Mouse (Mus musculus): Measurements from ENCODE around the gene Iqschfp. TPM values are rescaled to one million over a fixed set of nuclear protein-coding genes. Genes with fewer than 3 reads are reported as not detected.

The Iqschfp gene
- polyA plus RNA-seq, 1 experiment from 2014 or later, result 5.3 TPM

DNA sequence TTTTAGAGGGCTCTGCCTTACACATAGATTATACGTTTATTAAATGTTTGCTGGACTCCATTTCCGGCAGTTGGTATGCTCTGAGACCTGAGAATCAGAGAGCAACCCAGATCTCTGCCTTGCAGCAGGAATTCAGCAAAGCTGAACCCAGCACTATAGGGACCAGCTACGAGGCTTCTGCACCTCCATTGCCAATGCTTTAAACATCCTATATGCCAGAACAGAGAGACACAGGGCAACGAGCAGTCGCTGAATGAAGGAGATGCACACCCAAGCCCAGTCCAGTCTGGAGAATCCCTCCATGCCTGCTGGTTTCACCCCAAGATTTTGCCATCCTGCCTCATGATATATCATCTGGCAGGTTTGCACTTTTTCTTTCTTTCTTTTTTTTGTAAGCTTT is 684.9 kb downstream of the Iqschfp start:
- H3K36me3 ChIP-seq (ENCODE audit: control insufficient read depth, insufficient read depth), result no peaks in the 10 kb centered on the region
- ATAC-seq, result no peak
- peaks cover 52% of the 10 kb centered on the region for H3K4me1 ChIP-seq (replicated peaks; ENCODE audit: control insufficient read depth, insufficient read depth, low read length)
- H3K4me2 ChIP-seq (ENCODE audit: low read length), result peak overlapping the region; percentile 78
- H3K27me3 ChIP-seq (replicated peaks; ENCODE audit: control insufficient read depth, insufficient read depth, low read length), result no peaks in the 10 kb centered on the region
- H3K4me3 ChIP-seq (replicated peaks; ENCODE audit: low read length), result peak overlapping the region; percentile 19; the same call in 1 of the 2 replicates
- H3K27ac ChIP-seq (ENCODE audit: low read length), result peak overlapping the region; percentile 66
- H3K9me3 ChIP-seq (ENCODE audit: control insufficient read depth, low read length), result no peaks in the 10 kb centered on the region
- H3K9ac ChIP-seq (replicated peaks; ENCODE audit: low read depth, low read length), result peak overlapping the region; percentile 50
- WGBS, result 38% methylated on average over 5 of the region's 5 CpGs

- H3K4me1 ChIP-seq (replicated peaks; ENCODE audit: control insufficient read depth, insufficient read depth, low read length), result peaks cover 53% of the 10 kb centered on the region
- WGBS, result 74% methylated on average over 13 of the region's 13 CpGs
- no peak overlapping the region for H3K4me2 ChIP-seq (ENCODE audit: low read length)
- H3K27me3 ChIP-seq (replicated peaks; ENCODE audit: control insufficient read depth, insufficient read depth, low read length), result no peaks in the 10 kb centered on the region
- H3K4me3 ChIP-seq (replicated peaks; ENCODE audit: low read length), result no peak overlapping the region
- no peaks in the 10 kb centered on the region for H3K9me3 ChIP-seq (ENCODE audit: control insufficient read depth, low read length)
- no peak overlapping the region for H3K27ac ChIP-seq (ENCODE audit: low read length)
- H3K36me3 ChIP-seq (ENCODE audit: control insufficient read depth, insufficient read depth), result no peaks in the 10 kb centered on the region
- ATAC-seq, result no peak
- H3K9ac ChIP-seq (replicated peaks; ENCODE audit: low read depth, low read length), result no peak overlapping the region
Measured at GRCm38 (mm10) chr3:68581591-68581990, 689.6 kb downstream of the Iqschfp start.

DNA sequence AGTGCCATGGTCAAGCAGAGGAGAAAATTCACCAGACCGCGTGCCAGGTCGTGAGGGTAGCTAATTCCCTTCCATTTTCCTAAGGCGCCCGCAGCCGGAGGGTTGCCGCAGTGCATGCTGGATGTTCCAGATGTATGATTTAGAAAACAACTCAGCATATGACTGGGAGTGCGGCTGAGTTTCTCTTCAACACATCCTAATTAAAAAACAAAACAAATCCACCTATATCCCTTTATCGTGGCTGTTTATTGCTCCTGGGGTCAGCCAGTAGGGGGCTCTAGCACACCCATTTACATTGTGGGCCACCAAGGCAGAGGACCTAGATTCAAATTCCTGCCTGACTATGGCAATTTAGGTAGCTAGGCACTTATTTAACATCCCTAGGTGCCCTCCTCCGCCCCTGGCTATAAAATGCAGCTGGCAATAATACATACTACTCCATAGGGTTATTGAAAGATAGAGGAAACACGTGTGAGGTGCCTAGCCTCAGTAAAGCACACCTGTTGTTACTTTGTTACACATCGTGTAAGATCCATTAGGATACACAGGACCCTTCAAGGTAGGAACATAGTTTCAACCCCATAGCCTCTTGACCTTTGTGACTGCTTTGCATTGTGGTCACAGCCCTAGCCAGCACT is 690.2 kb downstream of the Iqschfp start:
- no peak overlapping the region for H3K4me2 ChIP-seq (ENCODE audit: low read length)
- H3K27me3 ChIP-seq (replicated peaks; ENCODE audit: control insufficient read depth, insufficient read depth, low read length), result no peaks in the 10 kb centered on the region
- no peaks in the 10 kb centered on the region for H3K9me3 ChIP-seq (ENCODE audit: control insufficient read depth, low read length)
- no peaks in the 10 kb centered on the region for H3K36me3 ChIP-seq (ENCODE audit: control insufficient read depth, insufficient read depth)
- no peak overlapping the region for H3K9ac ChIP-seq (replicated peaks; ENCODE audit: low read depth, low read length)
- no peak for ATAC-seq
- peak overlapping the region; percentile 82 for H3K27ac ChIP-seq (ENCODE audit: low read length)
- WGBS, result 72% methylated on average over 12 of the region's 12 CpGs
- H3K4me3 ChIP-seq (replicated peaks; ENCODE audit: low read length), result no peak overlapping the region
- peaks cover 50% of the 10 kb centered on the region for H3K4me1 ChIP-seq (replicated peaks; ENCODE audit: control insufficient read depth, insufficient read depth, low read length)

- no peak for ATAC-seq
- H3K9me3 ChIP-seq (ENCODE audit: control insufficient read depth, low read length), result no peaks in the 10 kb centered on the region
- 6% methylated on average over 14 of the region's 14 CpGs for WGBS
- peaks cover 56% of the 10 kb centered on the region for H3K4me1 ChIP-seq (replicated peaks; ENCODE audit: control insufficient read depth, insufficient read depth, low read length)
- H3K27me3 ChIP-seq (replicated peaks; ENCODE audit: control insufficient read depth, insufficient read depth, low read length), result no peaks in the 10 kb centered on the region
- no peaks in the 10 kb centered on the region for H3K36me3 ChIP-seq (ENCODE audit: control insufficient read depth, insufficient read depth)
- H3K9ac ChIP-seq (replicated peaks; ENCODE audit: low read depth, low read length), result peak overlapping the region; percentile 10
- H3K4me2 ChIP-seq (ENCODE audit: low read length), result peak overlapping the region; percentile 43
- H3K27ac ChIP-seq (ENCODE audit: low read length), result peak overlapping the region; percentile 82
- no peak overlapping the region for H3K4me3 ChIP-seq (replicated peaks; ENCODE audit: low read length)
Measured at GRCm38 (mm10) chr3:68583031-68583693, 691.1 kb downstream of the Iqschfp start.

DNA sequence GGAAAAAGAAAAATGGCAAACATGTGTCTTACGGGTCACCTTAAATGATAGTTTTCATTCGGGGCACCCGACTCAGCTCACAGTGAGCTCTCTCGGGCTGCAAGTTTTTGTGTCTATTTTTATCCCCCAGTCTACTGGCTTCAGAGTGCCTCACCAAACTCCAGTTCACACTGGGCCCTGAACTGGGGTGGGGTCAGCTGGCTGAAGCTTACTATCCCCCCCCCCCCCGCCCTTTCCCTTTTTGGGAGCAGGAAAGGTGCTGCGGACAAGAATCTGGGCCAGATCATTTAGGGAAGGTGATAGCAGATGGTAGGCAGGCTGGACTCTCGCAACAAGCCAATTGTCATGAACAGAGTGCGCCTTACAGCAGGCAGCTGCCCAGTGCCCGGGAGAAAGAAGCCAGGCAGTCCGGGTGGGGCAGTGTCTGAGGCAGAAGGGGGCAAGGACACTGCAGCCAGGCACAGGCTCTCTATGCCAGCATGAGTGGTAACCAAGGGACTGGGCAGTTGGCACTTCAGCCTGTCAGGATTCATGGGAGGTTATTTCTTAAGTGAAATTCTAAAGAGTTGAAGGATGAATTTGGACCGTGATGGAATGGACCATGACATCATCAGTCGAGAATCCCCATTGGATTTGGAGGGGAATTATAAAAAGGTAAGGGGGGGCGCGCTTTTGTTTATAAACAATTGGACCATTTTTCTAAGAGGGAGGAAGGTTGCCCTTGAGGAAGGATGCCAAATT is 691.9 kb downstream of the Iqschfp start:
- ATAC-seq, result peak; percentile 70
- Histone ChIP-seq H3K9me3 (ENCODE audit: control insufficient read depth, low read length) (no peaks in the 10 kb centered on the region), H3K27me3 (replicated peaks; ENCODE audit: control insufficient read depth, insufficient read depth, low read length) (no peaks in the 10 kb centered on the region), H3K27ac (ENCODE audit: low read length) (peak overlapping the region; percentile 82), H3K36me3 (ENCODE audit: control insufficient read depth, insufficient read depth) (no peaks in the 10 kb centered on the region), H3K4me1 (replicated peaks; ENCODE audit: control insufficient read depth, insufficient read depth, low read length) (peaks cover 57% of the 10 kb centered on the region), H3K9ac (replicated peaks; ENCODE audit: low read depth, low read length) (peak overlapping the region; percentile 39), H3K4me2 (ENCODE audit: low read length) (peak overlapping the region; percentile 43), H3K4me3 (replicated peaks; ENCODE audit: low read length) (no peak overlapping the region)
- WGBS, result 11% methylated on average over 14 of the region's 14 CpGs

GRCm38 (mm10) chr3:68585213-68585612 is 693.2 kb downstream of the Iqschfp start:
- no peak for ATAC-seq
- 64% methylated on average over 4 of the region's 4 CpGs for WGBS
- H3K36me3 ChIP-seq (ENCODE audit: control insufficient read depth, insufficient read depth), result no peaks in the 10 kb centered on the region
- peaks cover 49% of the 10 kb centered on the region for H3K4me1 ChIP-seq (replicated peaks; ENCODE audit: control insufficient read depth, insufficient read depth, low read length)
- no peaks in the 10 kb centered on the region for H3K27me3 ChIP-seq (replicated peaks; ENCODE audit: control insufficient read depth, insufficient read depth, low read length)
- H3K4me3 ChIP-seq (replicated peaks; ENCODE audit: low read length), result no peak overlapping the region
- H3K9me3 ChIP-seq (ENCODE audit: control insufficient read depth, low read length), result no peaks in the 10 kb centered on the region
- H3K27ac ChIP-seq (ENCODE audit: low read length), result no peak overlapping the region
- H3K9ac ChIP-seq (replicated peaks; ENCODE audit: low read depth, low read length), result no peak overlapping the region
- no peak overlapping the region for H3K4me2 ChIP-seq (ENCODE audit: low read length)

GRCm38 (mm10) chr3:68586646-68587064 is 694.6 kb downstream of the Iqschfp start:
- H3K9ac ChIP-seq (replicated peaks; ENCODE audit: low read depth, low read length), result 0 out of 2 replicates have a peak overlapping the region, but pooled peaks have one; percentile 19
- 49% methylated on average over 9 of the region's 9 CpGs for WGBS
- no peak overlapping the region for H3K27ac ChIP-seq (ENCODE audit: low read length)

GRCm38 (mm10) chr3:68587567-68588245 is 695.7 kb downstream of the Iqschfp start:
- 0 out of 2 replicates have a peak overlapping the region, but pooled peaks have one; percentile 12 for H3K27ac ChIP-seq (ENCODE audit: low read length)
- ATAC-seq, result peak; percentile 34; the same call in 1 of the 2 replicates
- H3K9ac ChIP-seq (replicated peaks; ENCODE audit: low read depth, low read length), result no peak overlapping the region
- H3K27me3 ChIP-seq (replicated peaks; ENCODE audit: control insufficient read depth, insufficient read depth, low read length), result no peaks in the 10 kb centered on the region
- no peak overlapping the region for H3K4me2 ChIP-seq (ENCODE audit: low read length)
- no peaks in the 10 kb centered on the region for H3K36me3 ChIP-seq (ENCODE audit: control insufficient read depth, insufficient read depth)
- no peaks in the 10 kb centered on the region for H3K9me3 ChIP-seq (ENCODE audit: control insufficient read depth, low read length)
- 29% methylated on average over 10 of the region's 10 CpGs for WGBS
- peaks cover 44% of the 10 kb centered on the region for H3K4me1 ChIP-seq (replicated peaks; ENCODE audit: control insufficient read depth, insufficient read depth, low read length)
- H3K4me3 ChIP-seq (replicated peaks; ENCODE audit: low read length), result no peak overlapping the region

More at GRCm38 (mm10) chr3:68586646-68587064, 694.6 kb downstream of the Iqschfp start:
- no peaks in the 10 kb centered on the region for H3K36me3 ChIP-seq (ENCODE audit: control insufficient read depth, insufficient read depth)
- no peak for ATAC-seq
- peaks cover 48% of the 10 kb centered on the region for H3K4me1 ChIP-seq (replicated peaks; ENCODE audit: control insufficient read depth, insufficient read depth, low read length)
- H3K4me3 ChIP-seq (replicated peaks; ENCODE audit: low read length), result no peak overlapping the region
- no peaks in the 10 kb centered on the region for H3K9me3 ChIP-seq (ENCODE audit: control insufficient read depth, low read length)
- no peaks in the 10 kb centered on the region for H3K27me3 ChIP-seq (replicated peaks; ENCODE audit: control insufficient read depth, insufficient read depth, low read length)
- no peak overlapping the region for H3K4me2 ChIP-seq (ENCODE audit: low read length)
